Mouse (Mus musculus) ES-E14 (cell line): ENCODE data around the gene Arrdc5.

Source experiments
- HCFC1 ChIP-seq: IDR thresholded peaks from 2 replicates; pipeline ENCODE4 v1.6.1; 2012; ENCODE audit warnings: low read length, inconsistent platforms, borderline replicate concordance; ENCODE audit not compliant: insufficient read depth
- MAFK ChIP-seq: IDR thresholded peaks from 2 replicates; pipeline ENCODE4 v1.6.1; 2014; ENCODE audit warnings: mild to moderate bottlenecking, low read depth, low read length, inconsistent platforms; ENCODE audit not compliant: insufficient read depth
- ZC3H11A ChIP-seq: IDR thresholded peaks from 2 replicates; pipeline ENCODE4 v1.6.1; 2012; ENCODE audit warnings: low read depth, mild to moderate bottlenecking, inconsistent platforms, low read length, borderline replicate concordance
- ZNF384 ChIP-seq: IDR thresholded peaks from 2 replicates; pipeline ENCODE4 v1.6.1; 2012; ENCODE audit warnings: low read depth, low read length, inconsistent platforms

- no peak for TF ChIP-seq ZC3H11A
- no peak for TF ChIP-seq MAFK
- no peak for TF ChIP-seq ZNF384
- no peak for TF ChIP-seq HCFC1
Observed at GRCm38 (mm10) chr17:56273482-56273881, 26.6 kb downstream of the Arrdc5 start.
